Mouse (Mus musculus): ENCODE results near the gene Tnfrsf13b.
"Not testable (repeated sequence)": the region's sequence is repeated elsewhere in the genome, so short reads cannot be mapped to it uniquely, and the experiment has no call there.

- TF ChIP-seq CTCF (IDR thresholded peaks at IDR 0.05; ENCODE audit: low read depth, low read length); POLR2AphosphoS5 (IDR thresholded peaks at IDR 0.05; ENCODE audit: insufficient replicate concordance, low read depth, low read length); GATA2 (IDR thresholded peaks at IDR 0.05; ENCODE audit: borderline replicate concordance, low read depth, low read length); GATA1 (IDR thresholded peaks at IDR 0.05; ENCODE audit: borderline replicate concordance, low read length): not testable (repeated sequence)
Observed at GRCm38 (mm10) chr11:61173477-61173876, 46.9 kb downstream of the Tnfrsf13b start.
